Mouse (Mus musculus): ENCODE measurements around the gene Bcl2l14.

The Bcl2l14 gene

GRCm38 (mm10) chr6:134443925-134444324 lies 47.8 kb downstream of the Bcl2l14 start:
- no peak for DNase-seq (ENCODE audit: low read depth)

GRCm38 (mm10) chr6:134448451-134448850 lies 52.3 kb downstream of the Bcl2l14 start:
- DNase-seq (ENCODE audit: low read depth): no peak

GRCm38 (mm10) chr6:134449958-134450357 lies 53.8 kb downstream of the Bcl2l14 start:
- no peak for DNase-seq (ENCODE audit: low read depth)

GRCm38 (mm10) chr6:134450661-134451119 lies 54.6 kb downstream of the Bcl2l14 start:
- DNase-seq (ENCODE audit: low read depth): no peak

- no peak for DNase-seq (ENCODE audit: low read depth)
These were observed 58.0 kb downstream of the Bcl2l14 start for GRCm38 (mm10) chr6:134454093-134454492.

- DNase-seq (ENCODE audit: low read depth): no peak
These were observed 62.3 kb downstream of the Bcl2l14 start for GRCm38 (mm10) chr6:134458376-134458775.

GRCm38 (mm10) chr6:134461175-134461574 lies 65.1 kb downstream of the Bcl2l14 start:
- no peak for DNase-seq (ENCODE audit: low read depth)

- no peak for DNase-seq (ENCODE audit: low read depth)
These were observed 70.6 kb downstream of the Bcl2l14 start for GRCm38 (mm10) chr6:134466671-134467229.

GRCm38 (mm10) chr6:134469297-134469696 lies 73.2 kb downstream of the Bcl2l14 start:
- DNase-seq (ENCODE audit: low read depth): no peak

- no peak for DNase-seq (ENCODE audit: low read depth)
These were observed 74.7 kb downstream of the Bcl2l14 start for GRCm38 (mm10) chr6:134470857-134471256.

- peak; percentile 88 for DNase-seq (ENCODE audit: low read depth)
These were observed 77.0 kb downstream of the Bcl2l14 start for GRCm38 (mm10) chr6:134473143-134473561.

GRCm38 (mm10) chr6:134479481-134479880 lies 83.4 kb downstream of the Bcl2l14 start:
- DNase-seq (ENCODE audit: low read depth): no peak

GRCm38 (mm10) chr6:134486318-134486717 lies 90.2 kb downstream of the Bcl2l14 start:
- no peak for DNase-seq (ENCODE audit: low read depth)
